Mouse (Mus musculus): ENCODE results near the gene Cyth3. TPM values are rescaled to one million over a fixed set of nuclear protein-coding genes. Genes with fewer than 3 reads are reported as not detected.
A peak's percentile ranks its signal among the peaks of the same experiment; 100 is the strongest.

Cyth3 gene
- polyA plus RNA-seq, 1 experiment from 2014 or later, result 29.1 TPM

DNA sequence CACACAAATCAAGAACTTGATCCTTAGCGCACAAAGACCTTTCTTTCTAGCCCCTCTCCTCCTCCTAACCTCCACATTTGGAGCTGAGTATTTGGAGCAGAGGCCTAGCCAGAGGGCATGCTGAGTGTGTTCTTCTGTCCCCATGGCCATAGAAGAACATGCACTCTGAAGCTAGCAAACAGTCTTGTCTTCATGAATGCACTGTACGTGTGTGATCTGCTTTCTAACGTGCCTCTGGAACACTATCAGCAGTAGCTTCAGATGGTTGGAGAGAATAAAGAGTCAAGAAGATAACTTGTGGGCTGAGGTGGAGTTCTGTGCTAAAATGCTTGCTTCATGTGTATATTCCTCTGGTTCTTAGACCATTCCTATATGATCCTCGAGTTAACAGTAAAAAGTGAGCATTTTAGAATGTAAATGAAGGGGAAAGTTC is 33.3 kb downstream of the Cyth3 start:
- Histone ChIP-seq H3K36me3 (ENCODE audit: control insufficient read depth, insufficient read depth, low read length) (no peaks in the 10 kb centered on the region), H3K9me3 (replicated peaks; ENCODE audit: control insufficient read depth, low read length) (no peaks in the 10 kb centered on the region), H3K9ac (ENCODE audit: low read depth, low read length) (no peak overlapping the region), H3K4me1 (ENCODE audit: control insufficient read depth, insufficient read depth, low read length) (peaks cover 44% of the 10 kb centered on the region), H3K4me2 (no peak overlapping the region), H3K27ac (ENCODE audit: low read depth, low read length) (peak overlapping the region; percentile 72), H3K4me3 (ENCODE audit: low read depth, low read length) (no peak overlapping the region), H3K27me3 (ENCODE audit: control insufficient read depth, insufficient read depth, low read length) (no peaks in the 10 kb centered on the region)
- no peak for ATAC-seq (replicated peaks; ENCODE audit: insufficient number of reproducible peaks, low FRiP score, low TSS enrichment)
- WGBS (ENCODE audit: insufficient replicate concordance), result 53% methylated on average over 4 of the region's 4 CpGs

DNA sequence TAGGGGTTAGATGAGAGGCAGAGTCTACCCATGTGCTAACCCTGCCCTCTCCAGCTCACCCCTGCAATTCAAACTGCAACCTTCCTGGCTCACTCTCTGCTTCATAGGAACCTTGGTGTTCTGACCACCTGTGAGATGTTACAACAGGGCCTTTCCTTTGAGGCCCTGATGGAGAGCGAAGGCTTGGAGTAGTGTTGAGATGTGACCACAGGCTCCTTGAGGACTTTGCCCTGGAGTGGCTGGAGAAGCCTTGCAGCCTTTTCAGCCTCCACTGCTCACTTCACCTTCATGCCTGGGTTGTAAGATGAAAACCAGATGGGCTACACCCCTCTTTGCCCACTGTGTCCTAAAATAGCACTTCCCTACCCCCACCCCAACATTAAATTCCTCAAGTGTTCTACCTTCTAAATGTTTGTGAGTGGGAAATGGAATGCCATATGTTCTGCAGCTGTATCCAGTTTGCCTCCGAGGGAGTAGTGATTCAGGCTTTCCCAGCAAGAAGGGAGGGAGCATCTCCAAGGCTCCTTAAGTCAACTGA is 34.5 kb downstream of the Cyth3 start:
- H3K4me2 ChIP-seq, result no peak overlapping the region
- H3K4me1 ChIP-seq (ENCODE audit: control insufficient read depth, insufficient read depth, low read length), result peaks cover 44% of the 10 kb centered on the region
- H3K36me3 ChIP-seq (ENCODE audit: control insufficient read depth, insufficient read depth, low read length), result no peaks in the 10 kb centered on the region
- no peaks in the 10 kb centered on the region for H3K27me3 ChIP-seq (ENCODE audit: control insufficient read depth, insufficient read depth, low read length)
- no peaks in the 10 kb centered on the region for H3K9me3 ChIP-seq (replicated peaks; ENCODE audit: control insufficient read depth, low read length)
- WGBS (ENCODE audit: insufficient replicate concordance), result 43% methylated on average over 2 of the region's 2 CpGs
- H3K27ac ChIP-seq (ENCODE audit: low read depth, low read length), result peak overlapping the region; percentile 2; the same call in 1 of the 2 replicates
- H3K9ac ChIP-seq (ENCODE audit: low read depth, low read length), result no peak overlapping the region
- no peak for ATAC-seq (replicated peaks; ENCODE audit: insufficient number of reproducible peaks, low FRiP score, low TSS enrichment)
- H3K4me3 ChIP-seq (ENCODE audit: low read depth, low read length), result no peak overlapping the region

- Histone ChIP-seq H3K4me3 (ENCODE audit: low read depth, low read length) (no peak overlapping the region), H3K36me3 (ENCODE audit: control insufficient read depth, insufficient read depth, low read length) (no peaks in the 10 kb centered on the region), H3K4me2 (no peak overlapping the region), H3K27ac (ENCODE audit: low read depth, low read length) (no peak overlapping the region), H3K27me3 (ENCODE audit: control insufficient read depth, insufficient read depth, low read length) (no peaks in the 10 kb centered on the region), H3K4me1 (ENCODE audit: control insufficient read depth, insufficient read depth, low read length) (peaks cover 38% of the 10 kb centered on the region), H3K9ac (ENCODE audit: low read depth, low read length) (no peak overlapping the region), H3K9me3 (replicated peaks; ENCODE audit: control insufficient read depth, low read length) (no peaks in the 10 kb centered on the region)
- WGBS (ENCODE audit: insufficient replicate concordance), result 68% methylated on average over 8 of the region's 8 CpGs
- ATAC-seq (replicated peaks; ENCODE audit: insufficient number of reproducible peaks, low FRiP score, low TSS enrichment), result no peak
Measured at GRCm38 (mm10) chr5:143659021-143659523, 36.8 kb downstream of the Cyth3 start.

GRCm38 (mm10) chr5:143663074-143663687 is 40.9 kb downstream of the Cyth3 start:
- H3K9ac ChIP-seq (ENCODE audit: low read depth, low read length), result no peak overlapping the region
- peaks cover 3% of the 10 kb centered on the region; the same call in 1 of the 2 replicates for H3K4me1 ChIP-seq (ENCODE audit: control insufficient read depth, insufficient read depth, low read length)
- 61% methylated on average over 7 of the region's 7 CpGs for WGBS (ENCODE audit: insufficient replicate concordance)

GRCm38 (mm10) chr5:143665561-143665960 is 43.3 kb downstream of the Cyth3 start:
- no peaks in the 10 kb centered on the region for H3K36me3 ChIP-seq (ENCODE audit: control insufficient read depth, insufficient read depth, low read length)
- peaks cover 5% of the 10 kb centered on the region for H3K4me1 ChIP-seq (ENCODE audit: control insufficient read depth, insufficient read depth, low read length)
- no peak overlapping the region for H3K4me2 ChIP-seq
- H3K9ac ChIP-seq (ENCODE audit: low read depth, low read length), result no peak overlapping the region
- H3K4me3 ChIP-seq (ENCODE audit: low read depth, low read length), result no peak overlapping the region
- no peaks in the 10 kb centered on the region for H3K27me3 ChIP-seq (ENCODE audit: control insufficient read depth, insufficient read depth, low read length)
- no peak for ATAC-seq (replicated peaks; ENCODE audit: insufficient number of reproducible peaks, low FRiP score, low TSS enrichment)
- no peaks in the 10 kb centered on the region for H3K9me3 ChIP-seq (replicated peaks; ENCODE audit: control insufficient read depth, low read length)
- 80% methylated on average over 2 of the region's 2 CpGs for WGBS (ENCODE audit: insufficient replicate concordance)
- H3K27ac ChIP-seq (ENCODE audit: low read depth, low read length), result no peak overlapping the region

More at GRCm38 (mm10) chr5:143663074-143663687, 40.9 kb downstream of the Cyth3 start:
- Histone ChIP-seq H3K36me3 (ENCODE audit: control insufficient read depth, insufficient read depth, low read length) (no peaks in the 10 kb centered on the region), H3K27me3 (ENCODE audit: control insufficient read depth, insufficient read depth, low read length) (no peaks in the 10 kb centered on the region), H3K4me2 (no peak overlapping the region), H3K27ac (ENCODE audit: low read depth, low read length) (no peak overlapping the region), H3K9me3 (replicated peaks; ENCODE audit: control insufficient read depth, low read length) (no peaks in the 10 kb centered on the region), H3K4me3 (ENCODE audit: low read depth, low read length) (no peak overlapping the region)
- no peak for ATAC-seq (replicated peaks; ENCODE audit: insufficient number of reproducible peaks, low FRiP score, low TSS enrichment)

DNA sequence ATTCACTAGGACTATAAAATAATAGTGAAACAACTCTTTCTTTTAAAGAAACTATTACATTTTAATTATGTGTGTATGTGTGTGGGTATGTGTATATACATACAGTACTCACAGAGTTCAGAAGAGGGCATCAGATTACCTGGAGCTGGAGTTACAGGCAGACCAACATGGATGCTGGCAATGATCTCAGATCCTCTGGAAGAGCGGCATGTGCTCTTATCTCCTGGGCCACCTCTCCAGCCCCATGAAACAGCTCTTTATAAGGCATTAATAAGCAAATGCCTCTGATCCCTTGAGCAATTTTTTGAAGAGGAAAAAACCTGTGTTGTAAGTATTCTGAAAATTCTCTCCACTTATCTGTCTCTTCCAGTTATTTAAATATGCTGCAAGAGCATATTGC is 43.8 kb downstream of the Cyth3 start:
- H3K4me1 ChIP-seq (ENCODE audit: control insufficient read depth, insufficient read depth, low read length), result peaks cover 5% of the 10 kb centered on the region
- 84% methylated on average over 1 of the region's 1 CpGs for WGBS (ENCODE audit: insufficient replicate concordance)
- ATAC-seq (replicated peaks; ENCODE audit: insufficient number of reproducible peaks, low FRiP score, low TSS enrichment), result no peak

GRCm38 (mm10) chr5:143668884-143669283 is 46.6 kb downstream of the Cyth3 start:
- H3K9ac ChIP-seq (ENCODE audit: low read depth, low read length), result no peak overlapping the region
- ATAC-seq (replicated peaks; ENCODE audit: insufficient number of reproducible peaks, low FRiP score, low TSS enrichment), result no peak; the same call in 1 of the 2 replicates
- peak overlapping the region; percentile 57; the same call in 1 of the 2 replicates for H3K27ac ChIP-seq (ENCODE audit: low read depth, low read length)
- peaks cover 5% of the 10 kb centered on the region for H3K4me1 ChIP-seq (ENCODE audit: control insufficient read depth, insufficient read depth, low read length)
- H3K36me3 ChIP-seq (ENCODE audit: control insufficient read depth, insufficient read depth, low read length), result no peaks in the 10 kb centered on the region
- WGBS (ENCODE audit: insufficient replicate concordance), result 66% methylated on average over 2 of the region's 2 CpGs
- H3K9me3 ChIP-seq (replicated peaks; ENCODE audit: control insufficient read depth, low read length), result no peaks in the 10 kb centered on the region
- H3K4me2 ChIP-seq, result no peak overlapping the region
- no peak overlapping the region for H3K4me3 ChIP-seq (ENCODE audit: low read depth, low read length)
- no peaks in the 10 kb centered on the region for H3K27me3 ChIP-seq (ENCODE audit: control insufficient read depth, insufficient read depth, low read length)

More for the DNA sequence above, 43.8 kb downstream of the Cyth3 start:
- Histone ChIP-seq H3K4me2 (no peak overlapping the region), H3K4me3 (ENCODE audit: low read depth, low read length) (no peak overlapping the region), H3K9me3 (replicated peaks; ENCODE audit: control insufficient read depth, low read length) (no peaks in the 10 kb centered on the region), H3K9ac (ENCODE audit: low read depth, low read length) (no peak overlapping the region), H3K36me3 (ENCODE audit: control insufficient read depth, insufficient read depth, low read length) (no peaks in the 10 kb centered on the region), H3K27me3 (ENCODE audit: control insufficient read depth, insufficient read depth, low read length) (no peaks in the 10 kb centered on the region), H3K27ac (ENCODE audit: low read depth, low read length) (no peak overlapping the region)

- H3K9me3 ChIP-seq (replicated peaks; ENCODE audit: control insufficient read depth, low read length), result no peaks in the 10 kb centered on the region
- peak overlapping the region; percentile 57; the same call in 1 of the 2 replicates for H3K27ac ChIP-seq (ENCODE audit: low read depth, low read length)
- H3K4me3 ChIP-seq (ENCODE audit: low read depth, low read length), result no peak overlapping the region
- ATAC-seq (replicated peaks; ENCODE audit: insufficient number of reproducible peaks, low FRiP score, low TSS enrichment), result peak; percentile 74
- no peaks in the 10 kb centered on the region for H3K27me3 ChIP-seq (ENCODE audit: control insufficient read depth, insufficient read depth, low read length)
- peaks cover 5% of the 10 kb centered on the region for H3K4me1 ChIP-seq (ENCODE audit: control insufficient read depth, insufficient read depth, low read length)
- no peaks in the 10 kb centered on the region for H3K36me3 ChIP-seq (ENCODE audit: control insufficient read depth, insufficient read depth, low read length)
- peak overlapping the region; percentile 28; the same call in 1 of the 2 replicates for H3K9ac ChIP-seq (ENCODE audit: low read depth, low read length)
- H3K4me2 ChIP-seq, result no peak overlapping the region
- WGBS (ENCODE audit: insufficient replicate concordance), result 58% methylated on average over 2 of the region's 2 CpGs
Measured at GRCm38 (mm10) chr5:143669393-143669792, 47.1 kb downstream of the Cyth3 start.

Data from heart, embryonic 11.5 days (tissue).